Mouse (Mus musculus) liver, adult 2 months (tissue): ENCODE measurements around the gene Tsku.

Source experiments
- CTCF ChIP-seq: fragments of 200-500 bp; IDR thresholded peaks from 2 replicates; pipeline ENCODE4 v1.5.1; 2011; ENCODE audit warnings: low read depth, low read length, control low read depth
- POLR2A ChIP-seq: fragments of 200-500 bp; IDR thresholded peaks from 2 replicates; pipeline ENCODE4 v1.6.1; 2011; ENCODE audit warnings: low read length, control low read depth; ENCODE audit not compliant: insufficient read depth; ENCODE audit errors: extremely low read depth

DNA sequence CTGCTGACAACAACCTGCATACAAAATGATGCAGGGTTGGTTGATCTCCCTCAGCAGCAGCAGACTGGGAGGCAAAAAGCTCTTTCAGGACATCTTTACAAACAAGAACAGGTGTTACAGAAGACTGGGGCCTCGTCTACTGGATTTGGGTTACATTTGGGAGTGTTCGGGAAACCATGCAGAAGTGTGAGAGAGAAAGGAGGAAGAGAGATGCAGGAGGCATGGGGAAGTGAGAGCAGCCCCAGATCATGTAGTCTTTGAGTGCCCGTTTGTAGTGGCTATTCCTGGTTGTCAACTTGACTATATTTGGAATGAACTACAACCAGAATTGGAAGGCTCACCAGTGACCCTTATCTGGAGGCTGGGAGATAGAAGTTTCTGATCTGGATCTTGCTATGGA is 38.7 kb downstream of the Tsku start:
- TF ChIP-seq POLR2A = no peak
- TF ChIP-seq CTCF = no peak
